Mouse (Mus musculus): Measurements from ENCODE around the gene Fgfr2.
A peak's percentile ranks its signal among the peaks of the same experiment; 100 is the strongest.

Fgfr2 gene

GRCm38 (mm10) chr7:130662250-130662649, 2460.9 kb downstream of the Fgfr2 start:
- DNase-seq (ENCODE audit: low read depth, low spot score) = no peak

DNA sequence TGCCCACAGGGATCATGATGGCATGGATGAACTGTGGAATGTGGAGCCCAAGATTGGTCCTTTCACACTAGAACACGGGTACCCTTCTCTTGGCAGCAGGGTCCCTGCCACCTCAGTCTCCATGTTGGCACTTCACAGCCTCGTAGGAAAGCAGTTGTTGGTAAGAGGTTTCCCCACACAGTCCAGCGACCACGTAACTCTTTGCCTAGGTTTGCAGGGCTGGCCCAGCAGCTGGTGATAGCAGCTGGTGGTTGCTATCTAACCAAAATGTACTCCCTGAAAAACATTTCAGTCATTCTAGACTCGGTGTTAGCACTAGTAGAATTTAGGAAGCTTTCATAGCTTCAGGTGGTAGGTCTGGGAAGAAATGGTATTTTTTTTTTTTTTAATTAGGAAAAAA, 2464.0 kb downstream of the Fgfr2 start:
- no peak for DNase-seq (ENCODE audit: low read depth, low spot score)

DNA sequence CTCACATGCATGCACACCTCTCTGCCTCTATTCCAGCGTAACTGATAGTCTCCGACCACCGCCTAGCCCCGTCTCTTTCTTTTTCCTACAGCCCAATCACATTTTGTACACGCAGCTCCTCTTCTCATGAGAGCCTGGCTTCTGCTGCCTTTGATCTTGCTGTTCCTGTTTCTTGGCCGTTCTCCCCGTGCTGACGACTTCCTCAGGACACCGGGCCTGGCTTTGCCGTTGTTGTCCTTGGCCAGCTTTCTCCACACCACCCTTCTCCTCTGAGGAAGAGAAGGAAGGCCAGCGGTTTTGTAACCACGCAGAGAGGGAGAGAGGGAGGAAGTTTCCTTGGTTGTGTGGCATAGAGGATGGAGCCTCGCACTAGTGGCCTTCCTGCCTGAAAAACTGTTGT, 2465.4 kb downstream of the Fgfr2 start:
- DNase-seq (ENCODE audit: low read depth, low spot score) = no peak

- DNase-seq (ENCODE audit: low read depth, low spot score) = no peak
Observed at GRCm38 (mm10) chr7:130656965-130657364, 2466.2 kb downstream of the Fgfr2 start.

DNA sequence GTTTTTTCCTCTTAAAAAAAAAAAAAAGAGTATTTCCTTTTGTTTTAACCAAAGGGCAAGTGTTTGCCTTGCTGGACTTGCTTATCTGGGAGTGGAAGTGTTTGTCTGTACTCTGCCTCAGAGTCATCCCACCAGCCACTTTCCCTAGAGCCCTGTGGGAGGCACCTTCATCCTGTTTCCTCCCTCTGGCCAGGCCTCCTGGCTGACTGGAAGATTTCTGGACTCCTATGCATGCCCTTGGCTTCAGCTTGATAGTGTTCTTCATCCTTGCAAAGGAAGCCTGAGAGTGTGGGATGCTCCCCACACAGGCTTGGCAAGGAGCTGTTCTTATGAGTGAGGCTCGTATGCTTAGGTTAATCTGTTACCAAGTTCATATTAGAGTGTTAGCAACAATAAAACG, 2468.6 kb downstream of the Fgfr2 start:
- DNase-seq (ENCODE audit: low read depth, low spot score) = no peak

- no peak for DNase-seq (ENCODE audit: low read depth, low spot score)
Observed at GRCm38 (mm10) chr7:130653036-130653555, 2470.1 kb downstream of the Fgfr2 start.

- no peak for DNase-seq (ENCODE audit: low read depth, low spot score)
Observed at GRCm38 (mm10) chr7:130650621-130651020, 2472.5 kb downstream of the Fgfr2 start.

GRCm38 (mm10) chr7:130649257-130649656, 2473.9 kb downstream of the Fgfr2 start:
- DNase-seq (ENCODE audit: low read depth, low spot score) = no peak

GRCm38 (mm10) chr7:130648061-130648460, 2475.1 kb downstream of the Fgfr2 start:
- DNase-seq (ENCODE audit: low read depth, low spot score) = no peak

- no peak for DNase-seq (ENCODE audit: low read depth, low spot score)
Observed at GRCm38 (mm10) chr7:130646762-130647139, 2476.4 kb downstream of the Fgfr2 start.

DNA sequence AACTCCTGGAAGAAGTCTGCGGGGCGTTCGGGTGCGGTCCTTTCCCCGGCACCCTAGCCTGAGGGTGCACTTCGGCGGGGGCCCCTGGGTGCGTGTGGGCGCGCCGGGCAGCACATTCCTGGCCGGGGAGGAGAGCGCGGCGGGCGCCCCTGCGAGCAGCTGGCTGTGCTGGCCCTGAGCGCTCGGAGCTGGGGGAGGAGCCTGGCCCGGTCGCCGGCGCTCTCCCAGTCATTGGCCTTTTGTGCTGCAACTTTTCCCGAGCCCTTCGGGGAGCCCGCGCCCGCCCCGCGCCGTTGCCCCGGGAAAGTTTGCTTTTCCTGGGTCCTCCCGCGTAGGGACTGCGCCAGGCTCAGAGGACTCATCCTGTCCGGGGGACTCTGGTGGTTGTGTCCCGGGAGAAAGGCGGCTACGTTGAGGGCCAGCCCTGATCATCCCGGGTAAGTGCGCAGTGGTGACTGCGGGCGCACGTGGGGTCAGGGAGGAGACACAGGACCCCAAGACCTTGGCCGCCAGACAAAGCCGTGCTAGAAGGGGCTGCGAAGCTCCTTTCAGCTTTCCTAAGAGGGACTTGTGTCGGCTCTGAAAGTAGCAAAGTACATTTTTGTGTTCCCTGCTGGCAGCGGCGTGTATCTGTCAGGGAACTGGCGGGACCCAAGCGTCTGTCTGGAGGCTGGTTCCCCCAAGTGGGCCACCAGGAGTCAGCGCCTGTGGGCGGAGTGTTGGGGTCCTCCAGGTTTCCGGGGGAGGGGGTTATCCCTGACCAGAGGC, 2477.0 kb downstream of the Fgfr2 start:
- no peak for DNase-seq (ENCODE audit: low read depth, low spot score)

GRCm38 (mm10) chr7:130645332-130645993, 2477.7 kb downstream of the Fgfr2 start:
- no peak for DNase-seq (ENCODE audit: low read depth, low spot score)

DNA sequence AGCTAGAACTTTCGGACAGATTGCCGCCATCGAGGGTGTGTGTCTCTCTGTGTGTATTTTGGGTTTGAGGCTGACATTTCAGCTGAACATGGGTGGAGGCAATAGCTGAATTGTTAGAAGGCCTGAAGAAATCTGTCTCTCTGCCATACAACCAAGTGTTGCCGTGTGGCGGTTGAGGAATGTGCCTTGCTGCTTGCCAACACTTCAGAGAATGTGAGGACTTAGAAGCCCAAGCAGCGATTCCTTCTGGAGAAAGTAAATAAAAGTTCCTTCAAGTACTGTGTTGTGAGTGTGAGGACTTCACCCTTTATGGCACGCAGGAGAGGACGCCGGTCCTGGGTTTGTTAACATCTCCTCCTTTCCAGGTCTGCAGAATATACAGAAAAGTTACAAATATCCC, 2482.5 kb downstream of the Fgfr2 start:
- peak; percentile 36 for DNase-seq (ENCODE audit: low read depth, low spot score)

- DNase-seq (ENCODE audit: low read depth, low spot score) = no peak
Observed at GRCm38 (mm10) chr7:130637811-130638210, 2485.3 kb downstream of the Fgfr2 start.

- DNase-seq (ENCODE audit: low read depth, low spot score) = no peak
Observed at GRCm38 (mm10) chr7:130636902-130637301, 2486.2 kb downstream of the Fgfr2 start.

DNA sequence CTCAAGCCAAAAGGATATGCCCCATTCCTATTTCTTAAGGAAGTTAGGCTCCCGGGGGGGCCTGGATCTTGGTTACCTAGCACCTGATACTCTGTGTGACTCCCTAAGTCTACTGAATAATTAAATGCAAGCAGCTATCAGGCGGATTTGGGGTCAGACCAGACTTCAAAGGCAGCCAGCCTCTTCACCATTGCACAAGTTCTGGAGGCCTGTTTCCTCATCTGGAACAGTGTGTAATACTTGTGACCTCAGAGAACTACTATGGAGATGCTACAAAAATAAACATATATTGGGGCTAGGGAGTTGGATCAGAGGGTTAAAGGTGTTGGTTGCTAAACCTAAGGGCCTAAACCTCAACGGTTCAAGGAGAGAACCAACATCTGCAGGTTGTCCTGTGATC, 2486.9 kb downstream of the Fgfr2 start:
- DNase-seq (ENCODE audit: low read depth, low spot score) = no peak

DNA sequence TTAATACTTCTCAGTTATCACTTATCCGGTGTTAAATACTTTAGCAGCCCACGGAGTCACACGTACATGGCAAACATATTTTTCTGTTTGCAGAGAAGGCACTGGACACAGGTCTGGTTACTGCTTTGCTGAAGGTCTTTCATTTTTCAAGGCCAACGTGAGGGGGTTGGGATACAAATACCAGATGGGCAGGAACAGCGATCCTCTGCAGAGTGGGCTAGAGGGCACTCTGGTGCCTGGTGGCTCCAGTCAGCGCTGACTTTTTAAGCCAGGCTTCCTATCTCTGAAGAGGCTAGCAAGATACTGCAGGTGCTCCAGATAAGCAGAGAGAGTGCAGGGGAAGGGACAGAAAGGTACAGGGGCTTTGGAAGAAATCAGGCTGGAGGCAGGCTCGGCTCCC, 2487.9 kb downstream of the Fgfr2 start:
- DNase-seq (ENCODE audit: low read depth, low spot score) = no peak

DNA sequence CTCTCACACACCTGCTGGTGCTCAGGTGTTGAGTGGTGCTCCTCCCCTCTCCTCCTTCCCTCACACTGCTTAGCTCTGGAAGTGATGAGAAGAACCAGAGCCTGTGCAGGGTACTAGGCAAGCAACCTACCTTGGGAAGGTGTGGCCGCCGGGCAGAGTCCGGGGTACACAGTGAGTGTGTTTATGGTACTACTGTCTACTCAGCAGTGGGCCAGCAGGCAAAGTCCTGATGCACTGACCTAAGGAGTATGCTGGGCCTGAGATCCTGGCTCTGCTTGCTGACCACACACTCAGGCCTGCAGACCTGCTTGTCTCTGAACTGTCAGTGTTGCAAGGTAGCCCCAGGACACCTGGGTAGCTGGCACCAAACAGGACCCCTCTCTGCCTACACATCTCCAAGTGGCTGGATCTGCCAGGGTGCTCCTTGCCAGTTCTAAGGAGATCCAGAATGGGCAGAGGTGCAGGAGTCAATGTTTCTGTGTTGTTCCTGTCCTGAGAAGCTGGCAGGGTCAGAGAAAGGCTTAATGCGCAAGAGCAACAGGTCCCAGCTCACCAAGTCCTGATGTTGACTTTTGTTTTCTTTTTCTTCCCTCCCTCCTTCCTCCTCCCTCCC, 2488.8 kb downstream of the Fgfr2 start:
- DNase-seq (ENCODE audit: low read depth, low spot score) = no peak

DNA sequence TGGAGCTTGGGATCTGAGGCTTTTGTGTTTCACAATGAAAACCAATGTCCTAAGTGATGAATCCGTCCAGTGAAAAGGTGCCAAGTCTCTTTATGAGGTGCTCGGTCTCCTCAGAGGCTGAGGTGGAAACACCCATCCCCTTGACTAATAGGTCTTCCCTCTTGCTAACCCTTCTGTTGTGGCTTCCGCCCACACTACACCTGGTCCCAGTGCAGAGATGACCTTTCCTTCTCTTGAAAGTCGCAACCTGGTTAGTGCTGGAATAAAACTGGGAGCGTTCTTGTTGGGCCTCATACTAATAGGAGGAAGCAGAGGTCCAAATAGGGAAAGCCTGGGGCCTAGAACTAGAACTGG, 2490.8 kb downstream of the Fgfr2 start:
- no peak for DNase-seq (ENCODE audit: low read depth, low spot score)

DNA sequence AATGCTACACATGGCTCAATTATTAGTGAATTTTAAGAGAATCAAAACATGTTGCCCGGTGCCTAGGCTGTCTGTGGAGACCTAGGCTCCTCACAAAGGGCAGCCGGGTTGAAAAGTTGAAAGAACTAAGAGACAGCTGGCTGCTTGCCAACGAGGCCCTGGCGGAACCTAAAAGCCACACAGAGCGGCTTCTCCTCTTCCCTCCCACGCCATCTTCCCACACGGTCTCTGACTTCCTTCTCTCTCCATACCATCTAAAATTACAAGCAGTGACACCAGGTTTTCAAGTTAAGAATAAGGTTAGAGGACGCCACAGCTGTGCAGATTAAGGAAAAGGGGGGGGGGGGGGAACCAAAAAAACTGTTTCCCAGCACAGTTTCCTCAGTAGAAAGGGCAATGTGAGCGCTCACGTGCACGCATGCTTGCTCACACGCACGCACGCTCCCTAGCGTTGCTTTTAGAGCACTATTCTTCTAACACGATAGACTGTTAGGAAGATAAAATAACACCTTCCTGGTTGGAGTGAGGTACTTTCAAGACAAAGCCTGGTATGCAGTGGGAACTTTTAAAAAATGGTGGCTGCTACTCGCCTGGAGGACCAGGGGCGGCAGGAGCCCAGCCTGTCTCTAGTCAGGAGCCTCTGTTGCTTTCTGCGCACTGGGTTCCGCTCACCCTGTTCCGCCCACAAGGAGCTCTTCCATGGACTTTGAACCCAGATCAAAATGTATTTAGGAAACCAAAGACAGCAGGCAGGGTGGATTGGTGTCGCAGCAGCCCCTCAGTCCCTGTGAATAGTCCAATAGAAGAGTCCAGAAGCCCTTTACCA, 2491.4 kb downstream of the Fgfr2 start:
- DNase-seq (ENCODE audit: low read depth, low spot score) = no peak

DNA sequence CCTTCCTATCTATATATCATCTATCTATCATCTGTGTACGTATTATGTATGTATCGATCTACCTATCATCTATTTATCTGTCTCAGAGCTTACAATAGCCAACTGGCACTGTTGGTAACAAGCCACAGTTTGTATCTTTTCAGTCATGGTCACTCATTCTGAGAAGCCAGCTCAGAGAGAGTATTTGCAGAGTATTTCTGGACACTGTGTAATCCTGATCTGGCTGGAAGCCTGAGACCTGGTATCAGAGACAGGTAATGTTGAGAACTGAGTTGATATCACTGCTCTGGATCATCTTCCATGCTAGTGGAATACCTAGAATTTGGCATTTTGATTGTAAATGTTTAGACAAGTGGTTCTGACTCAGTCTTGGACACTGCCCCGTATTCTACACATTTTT, 2492.2 kb downstream of the Fgfr2 start:
- DNase-seq (ENCODE audit: low read depth, low spot score) = no peak

DNA sequence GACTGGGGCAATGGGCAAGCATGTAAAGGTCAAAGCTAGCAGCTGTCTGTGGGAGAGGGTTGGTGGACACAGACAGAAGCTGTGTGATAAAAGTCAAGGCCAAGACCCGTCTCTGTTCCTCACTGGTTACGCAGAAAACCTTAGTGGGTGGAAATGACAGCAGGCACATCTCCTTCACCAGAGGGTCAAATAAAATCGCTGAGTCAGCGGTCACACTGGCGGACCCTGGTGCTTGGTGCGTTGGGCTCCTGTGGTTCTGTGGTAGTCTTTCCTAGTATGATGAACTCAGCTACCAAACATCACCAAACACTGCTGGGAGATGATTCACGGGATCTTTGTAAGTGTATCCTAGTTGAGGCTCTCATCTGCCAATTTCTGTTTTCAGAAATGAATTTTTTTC, 2493.2 kb downstream of the Fgfr2 start:
- DNase-seq (ENCODE audit: low read depth, low spot score) = no peak
